Comparison of ENCODE assay signal across 28 mouse cellular contexts in genomic region chr12:86174369-86174768, GRCm38 (mm10).
DNase-seq lines count a peak whose midpoint lies in the region; ATAC-seq and TF ChIP-seq lines count a peak whose summit lies in the region.
"Had no signal": no experiment of that assay in that cellular context is flagged by ENCODE, and none has a peak within 500 bp of the region (broad histone marks: within the 10 kb centered on the region; RNA-seq: fewer than 3 reads in every experiment).

No protein-coding gene starts in this region.

- H3K27me3 ChIP-seq in hindbrain, embryonic 12.5 days, result 0 out of 2 replicates have a peak, but pooled peaks cover 12% of the 10 kb centered on the region
- H3K27me3 ChIP-seq in hindbrain, embryonic 16.5 days (replicated peaks; ENCODE audit: control insufficient read depth, insufficient read depth, low read length), result no peaks in the 10 kb centered on the region
- H3K27me3 ChIP-seq in kidney, embryonic 16.5 days (ENCODE audit: insufficient read depth, low read length), result peaks cover 3% of the 10 kb centered on the region; the same call in 1 of the 2 replicates
- H3K27me3 ChIP-seq in neural tube, embryonic 13.5 days, result peaks cover 14% of the 10 kb centered on the region; the same call in 1 of the 2 replicates
- peaks cover 3% of the 10 kb centered on the region; the same call in 1 of the 2 replicates for H3K27me3 ChIP-seq in neural tube, embryonic 15.5 days (replicated peaks)
- H3K27me3 ChIP-seq: embryonic facial prominence, embryonic 12.5 days; liver, embryonic 15.5 days had no signal

- H3K4me2 ChIP-seq in hindbrain, embryonic 12.5 days (replicated peaks), result no peak overlapping the region
- H3K4me2 ChIP-seq in hindbrain, embryonic 16.5 days (ENCODE audit: low read length), result no peak overlapping the region
- no peak overlapping the region for H3K4me2 ChIP-seq in kidney, embryonic 16.5 days (replicated peaks; ENCODE audit: low read depth, low read length)
- H3K4me2 ChIP-seq in neural tube, embryonic 13.5 days, result no peak overlapping the region
- H3K4me2 ChIP-seq in neural tube, embryonic 15.5 days, result no peak overlapping the region
- H3K4me2 ChIP-seq: embryonic facial prominence, embryonic 12.5 days; heart, embryonic 11.5 days; liver, embryonic 15.5 days; lung, embryonic 14.5 days had no signal

- H3K27ac ChIP-seq in hindbrain, embryonic 12.5 days, result peak overlapping the region; percentile 62; the same call in 1 of the 2 replicates
- H3K27ac ChIP-seq in hindbrain, embryonic 16.5 days (ENCODE audit: low read depth, low read length), result no peak overlapping the region
- no peak overlapping the region for H3K27ac ChIP-seq in kidney, embryonic 16.5 days (ENCODE audit: low read length)
- H3K27ac ChIP-seq in neural tube, embryonic 13.5 days (replicated peaks), result no peak overlapping the region
- H3K27ac ChIP-seq in neural tube, embryonic 15.5 days (replicated peaks), result 0 out of 2 replicates have a peak overlapping the region, but pooled peaks have one; percentile 23
- no peak overlapping the region for H3K27ac ChIP-seq in left cerebral cortex, adult 2 months
- H3K27ac ChIP-seq: gastrocnemius, adult 2 months; liver, embryonic 15.5 days had no signal

- no peak overlapping the region for H3K9ac ChIP-seq in hindbrain, embryonic 12.5 days
- H3K9ac ChIP-seq in hindbrain, embryonic 16.5 days (ENCODE audit: low read depth, low read length), result no peak overlapping the region
- H3K9ac ChIP-seq in kidney, embryonic 16.5 days (replicated peaks; ENCODE audit: low read length), result no peak overlapping the region
- no peak overlapping the region for H3K9ac ChIP-seq in neural tube, embryonic 13.5 days
- H3K9ac ChIP-seq in neural tube, embryonic 15.5 days (replicated peaks), result no peak overlapping the region
- H3K9ac ChIP-seq: embryonic facial prominence, embryonic 12.5 days; liver, embryonic 15.5 days; lung, embryonic 14.5 days had no signal

- H3K4me1 ChIP-seq in hindbrain, embryonic 12.5 days, result peaks cover 50% of the 10 kb centered on the region
- peaks cover 4% of the 10 kb centered on the region; the same call in 1 of the 2 replicates for H3K4me1 ChIP-seq in hindbrain, embryonic 16.5 days (ENCODE audit: control insufficient read depth, insufficient read depth, low read depth, low read length)
- H3K4me1 ChIP-seq in kidney, embryonic 16.5 days (ENCODE audit: insufficient read depth, low read length), result peaks cover 9% of the 10 kb centered on the region; the same call in 1 of the 2 replicates
- peaks cover 36% of the 10 kb centered on the region for H3K4me1 ChIP-seq in neural tube, embryonic 13.5 days (replicated peaks)
- peaks cover 31% of the 10 kb centered on the region for H3K4me1 ChIP-seq in neural tube, embryonic 15.5 days
- H3K4me1 ChIP-seq: liver, embryonic 15.5 days had no signal

- no peaks in the 10 kb centered on the region for H3K36me3 ChIP-seq in hindbrain, embryonic 12.5 days
- H3K36me3 ChIP-seq in hindbrain, embryonic 16.5 days (ENCODE audit: control insufficient read depth, insufficient read depth, low read length), result no peaks in the 10 kb centered on the region
- H3K36me3 ChIP-seq in kidney, embryonic 16.5 days (ENCODE audit: insufficient read depth, low read length), result no peaks in the 10 kb centered on the region
- H3K36me3 ChIP-seq in neural tube, embryonic 13.5 days, result no peaks in the 10 kb centered on the region
- no peaks in the 10 kb centered on the region for H3K36me3 ChIP-seq in neural tube, embryonic 15.5 days
- H3K36me3 ChIP-seq: embryonic facial prominence, embryonic 12.5 days; G1E; liver, embryonic 15.5 days had no signal

- TF ChIP-seq CTCF in left cerebral cortex, adult 2 months (IDR thresholded peaks at IDR 0.05), result no peak

- H3K9me3 ChIP-seq in hindbrain, embryonic 12.5 days (replicated peaks), result no peaks in the 10 kb centered on the region
- H3K9me3 ChIP-seq in hindbrain, embryonic 16.5 days (ENCODE audit: control insufficient read depth, low read length), result no peaks in the 10 kb centered on the region
- H3K9me3 ChIP-seq in kidney, embryonic 16.5 days (ENCODE audit: low read length), result no peaks in the 10 kb centered on the region
- H3K9me3 ChIP-seq in neural tube, embryonic 13.5 days, result no peaks in the 10 kb centered on the region
- H3K9me3 ChIP-seq in neural tube, embryonic 15.5 days (replicated peaks), result no peaks in the 10 kb centered on the region
- H3K9me3 ChIP-seq: embryonic facial prominence, embryonic 12.5 days; G1E; liver, embryonic 15.5 days had no signal

- intact Hi-C loops in left cerebral cortex, adult 2 months (cut with DNase I), result no loop called here

- no peak overlapping the region for H3K4me3 ChIP-seq in hindbrain, embryonic 12.5 days
- no peak overlapping the region for H3K4me3 ChIP-seq in hindbrain, embryonic 16.5 days (ENCODE audit: low read length)
- H3K4me3 ChIP-seq in kidney, embryonic 16.5 days (ENCODE audit: low read length), result no peak overlapping the region
- no peak overlapping the region for H3K4me3 ChIP-seq in neural tube, embryonic 13.5 days
- no peak overlapping the region for H3K4me3 ChIP-seq in neural tube, embryonic 15.5 days (replicated peaks)
- no peak overlapping the region for H3K4me3 ChIP-seq in left cerebral cortex, adult 2 months
- H3K4me3 ChIP-seq: embryonic facial prominence, embryonic 12.5 days; gastrocnemius, adult 2 months; liver, embryonic 15.5 days; myocyte had no signal

- no peak for DNase-seq in kidney, adult 9 months
- DNase-seq in neural tube, embryonic 10.5 days (ENCODE audit: extremely low spot score, low spot score), result no peak
- no peak for DNase-seq in left cerebral cortex, adult 2 months (ENCODE audit: extremely low spot score in 1 of 2, low spot score in 2 of 2)
- DNase-seq: adrenal gland, postnatal 10 days; cerebellum, adult 8-10 months; cerebellum, postnatal 25 days; gastrocnemius, adult 2 months; gastrocnemius, postnatal 36 days; heart, adult 18-20 months; heart, postnatal 36 days; kidney, postnatal 25 days; left cerebral cortex, postnatal 4 days; lung, embryonic 14.5 days; lung, postnatal 14 days; spleen, adult 18-20 months; thymus, postnatal 25 days had no signal

- 76% methylated on average over 12 of the region's 12 CpGs for WGBS in hindbrain, embryonic 12.5 days
- 62% methylated on average over 12 of the region's 12 CpGs for WGBS in hindbrain, embryonic 16.5 days
- WGBS in kidney, embryonic 16.5 days, result 29% methylated on average over 12 of the region's 12 CpGs
- 47% methylated on average over 12 of the region's 12 CpGs for WGBS in neural tube, embryonic 13.5 days
- 47% methylated on average over 12 of the region's 12 CpGs for WGBS in neural tube, embryonic 15.5 days

- ATAC-seq in hindbrain, embryonic 12.5 days (ENCODE audit: low FRiP score), result no peak
- ATAC-seq in hindbrain, embryonic 16.5 days, result no peak
- peak; percentile 60; the same call in 1 of the 2 replicates for ATAC-seq in kidney, embryonic 16.5 days (ENCODE audit: low FRiP score, low TSS enrichment)
- 0 out of 2 replicates have a peak, but pooled peaks have one; percentile 33 for ATAC-seq in neural tube, embryonic 13.5 days (ENCODE audit: low read depth)
- peak; percentile 11; the same call in 1 of the 2 replicates for ATAC-seq in neural tube, embryonic 15.5 days (ENCODE audit: low FRiP score)
- ATAC-seq: forebrain, embryonic 16.5 days; intestine, embryonic 16.5 days had no signal

Comparison
In these comparisons a context has a peak if more than half of its experiments do, and no peak if none do; other contexts are left out.
1. H3K27ac ChIP-seq: peak in hindbrain, embryonic 12.5 days (single experiment) and neural tube, embryonic 15.5 days (single experiment); none in hindbrain, embryonic 16.5 days (single experiment), kidney, embryonic 16.5 days (single experiment), neural tube, embryonic 13.5 days (single experiment) and left cerebral cortex, adult 2 months (single experiment).
2. ATAC-seq: peak in kidney, embryonic 16.5 days (single experiment), neural tube, embryonic 13.5 days (single experiment) and neural tube, embryonic 15.5 days (single experiment); none in hindbrain, embryonic 12.5 days (single experiment) and hindbrain, embryonic 16.5 days (single experiment).